Mouse (Mus musculus) bone marrow, adult 2 months (tissue): ENCODE measurements around the gene Cxcl13. TPM values are rescaled to one million over a fixed set of nuclear protein-coding genes. Genes with fewer than 3 reads are reported as not detected.
"Not testable (repeated sequence)": the region's sequence is repeated elsewhere in the genome, so short reads cannot be mapped to it uniquely, and the experiment has no call there.

ENCODE experiments used
- H3K27ac ChIP-seq: fragments of 200-500 bp; 2 replicates; pipeline ENCODE4 v1.5.1; 2012; ENCODE audit warnings: low read depth, mild to moderate bottlenecking, control low read depth, inconsistent platforms, low read length; ENCODE audit not compliant: control insufficient read depth, poor library complexity, insufficient read depth
- H3K4me1 ChIP-seq: fragments of 200-500 bp; 2 replicates; pipeline ENCODE4 v1.6.1; 2011; ENCODE audit warnings: low read length; ENCODE audit not compliant: control insufficient read depth, insufficient read depth
- H3K4me3 ChIP-seq: fragments of 200-500 bp; replicated peaks from 2 replicates; pipeline ENCODE3; 2011; ENCODE audit warnings: mild to moderate bottlenecking, low read depth, low read length, control low read depth; ENCODE audit not compliant: control insufficient read depth
- CTCF ChIP-seq: fragments of 200-500 bp; IDR thresholded peaks from 2 replicates; pipeline ENCODE4 v1.5.1; 2011; ENCODE audit warnings: low read length, control low read depth; ENCODE audit not compliant: control insufficient read depth, insufficient read depth
- POLR2A ChIP-seq: fragments of 200-500 bp; IDR thresholded peaks from 2 replicates; pipeline ENCODE4 v1.6.1; 2011; ENCODE audit warnings: low read depth, mild to moderate bottlenecking, control low read depth, low read length, borderline replicate concordance; ENCODE audit not compliant: control insufficient read depth
- WGBS: fragments of 180-500 bp; shearing (Covaris S2); methylation state at CpG from one replicate; pipeline ENCODE4 v1.1.7; 2018; 5-methylcytosine and 5-hydroxymethylcytosine counted together
- polyA plus RNA-seq: library from polyadenylated mRNA; stranded (reverse); fragments of >200 nt; gene quantifications from 2 replicates; pipeline ENCODE4 v1.2.4, GENCODE M21; 2011; ENCODE audit warnings: low replicate concordance; ENCODE audit not compliant: missing spikeins, insufficient read depth, insufficient read length

The Cxcl13 gene
- polyA plus RNA-seq, 1 experiment: not detected

GRCm38 (mm10) chr5:95972208-95972607 is 15.5 kb downstream of the Cxcl13 start:
- Histone ChIP-seq H3K4me3 (no peak overlapping the region), H3K4me1 (no peaks in the 10 kb centered on the region), H3K27ac (no peak overlapping the region)
- 82% methylated on average over 3 of the region's 3 CpGs for WGBS
- TF ChIP-seq POLR2A: no peak

DNA sequence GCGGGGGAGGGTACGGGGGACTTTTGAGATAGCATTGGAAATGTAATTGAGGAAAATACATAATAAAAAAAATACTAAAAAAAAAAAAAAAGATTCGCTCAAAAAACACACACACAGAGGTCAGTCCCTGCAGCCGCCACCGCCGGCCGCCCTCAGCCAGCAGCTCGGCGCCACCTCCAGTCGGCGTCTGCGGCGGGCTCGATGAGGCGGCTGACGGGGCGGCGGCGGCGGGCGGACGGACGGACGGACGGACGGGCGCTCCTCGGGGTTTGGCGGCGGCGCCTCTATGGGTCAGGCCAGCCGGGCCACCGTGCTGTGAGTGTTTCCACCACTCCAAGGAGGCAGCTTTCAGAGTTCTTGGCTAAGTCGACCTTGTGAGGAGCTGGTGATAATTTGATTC is 17.1 kb downstream of the Cxcl13 start:
- not testable (repeated sequence) for H3K4me1 ChIP-seq, H3K27ac ChIP-seq, H3K4me3 ChIP-seq
- WGBS: 75% methylated on average over 34 of the region's 34 CpGs

DNA sequence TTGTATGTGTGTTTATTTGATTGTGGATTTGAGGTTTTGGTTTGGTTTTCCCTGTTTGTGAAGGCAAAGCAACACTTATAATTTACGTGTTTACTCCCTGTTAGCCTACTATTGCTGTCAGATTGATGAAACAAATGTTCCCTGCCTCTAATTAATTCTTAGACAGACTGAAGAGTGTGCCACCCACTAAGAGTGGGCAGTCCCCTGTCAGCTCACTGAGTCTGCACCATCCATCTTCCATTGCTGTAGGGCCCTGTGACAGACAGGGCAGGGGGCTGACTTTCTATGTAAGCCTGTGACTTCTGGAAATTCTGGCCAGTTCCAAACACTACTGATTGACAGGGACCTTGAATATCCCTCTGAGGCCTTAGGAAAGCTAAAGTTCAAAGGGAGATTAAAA is 19.5 kb downstream of the Cxcl13 start:
- no peak overlapping the region for H3K4me3 ChIP-seq
- no peaks in the 10 kb centered on the region for H3K4me1 ChIP-seq
- H3K27ac ChIP-seq: no peak overlapping the region
- 74% methylated on average over 1 of the region's 1 CpGs for WGBS
- TF ChIP-seq POLR2A: no peak
- TF ChIP-seq CTCF: no peak

GRCm38 (mm10) chr5:95983797-95984486 is 27.2 kb downstream of the Cxcl13 start:
- Histone ChIP-seq H3K4me3 (no peak overlapping the region), H3K27ac (no peak overlapping the region), H3K4me1 (no peaks in the 10 kb centered on the region)
- 69% methylated on average over 5 of the region's 5 CpGs for WGBS
- TF ChIP-seq CTCF: no peak
- no peak for TF ChIP-seq POLR2A

DNA sequence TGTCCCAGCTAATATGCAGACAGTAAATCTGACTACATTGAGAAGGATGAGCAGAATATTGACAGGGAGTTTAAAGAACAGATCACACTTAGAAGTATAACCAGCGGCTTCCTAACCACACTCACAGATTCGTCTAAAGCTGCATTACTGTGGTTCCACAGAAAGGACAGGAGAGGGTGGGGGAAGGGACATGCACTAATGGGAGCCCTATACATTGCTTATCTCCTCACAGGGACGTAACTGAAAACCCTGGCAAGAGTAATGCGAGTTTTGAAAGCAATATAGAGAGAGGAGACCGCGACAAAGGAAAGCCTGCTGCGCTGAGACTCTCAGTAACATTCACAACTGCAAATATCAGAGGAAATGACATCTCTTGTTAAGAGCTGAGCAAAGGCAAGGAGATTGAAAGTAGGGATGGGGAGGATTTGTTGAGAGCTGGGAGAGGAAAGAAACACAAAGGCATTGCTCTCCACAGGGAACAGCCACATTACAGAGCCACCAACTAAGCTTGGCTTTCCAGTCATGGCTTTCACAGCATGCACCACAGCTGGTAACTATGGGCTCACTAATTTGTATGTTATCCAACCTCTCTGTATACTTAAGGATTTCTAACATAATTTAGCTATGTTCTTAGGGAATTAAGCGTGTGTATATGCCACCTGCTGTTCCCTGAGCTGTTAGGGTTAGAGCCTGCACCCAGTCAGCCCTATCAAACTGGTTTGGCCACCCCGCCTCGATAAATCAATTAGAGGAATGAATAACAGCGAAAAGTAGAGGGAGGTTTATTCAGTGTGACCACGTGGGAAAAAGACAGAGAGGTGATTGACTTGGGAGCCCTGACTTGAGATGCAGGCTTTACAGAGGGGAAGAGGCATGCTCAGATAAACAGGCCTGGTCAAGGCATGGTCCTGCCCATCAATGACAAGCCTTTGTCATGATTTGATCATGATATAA is 34.9 kb downstream of the Cxcl13 start:
- H3K4me1 ChIP-seq: no peaks in the 10 kb centered on the region
- H3K27ac ChIP-seq: no peak overlapping the region
- no peak overlapping the region for H3K4me3 ChIP-seq
- TF ChIP-seq POLR2A: no peak
- 39% methylated on average over 12 of the region's 12 CpGs for WGBS

- H3K4me3 ChIP-seq: no peak overlapping the region
- TF ChIP-seq CTCF (no peak), POLR2A (no peak)
- WGBS: 77% methylated on average over 3 of the region's 3 CpGs
- no peak overlapping the region for H3K27ac ChIP-seq
- no peaks in the 10 kb centered on the region for H3K4me1 ChIP-seq
These were observed 40.5 kb downstream of the Cxcl13 start for GRCm38 (mm10) chr5:95997276-95997675.

DNA sequence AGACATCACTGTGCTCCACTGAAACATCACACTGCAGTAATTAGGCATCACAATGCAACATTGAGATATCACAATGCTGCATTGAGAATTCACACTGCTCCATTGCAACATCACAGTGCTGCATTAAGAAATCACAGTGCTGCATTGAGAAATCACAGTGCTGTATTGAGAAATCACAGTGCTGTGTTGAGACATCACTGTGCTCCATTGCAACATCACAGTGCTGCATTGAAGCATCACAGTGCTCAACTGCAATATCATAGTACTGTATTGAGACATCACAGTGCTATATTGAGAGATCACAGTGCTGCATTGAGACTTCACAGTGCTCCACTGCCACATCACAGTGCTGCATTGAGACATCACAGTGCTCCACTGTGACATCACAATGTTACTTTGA is 46.6 kb downstream of the Cxcl13 start:
- Histone ChIP-seq H3K27ac (no peak overlapping the region), H3K4me3 (no peak overlapping the region), H3K4me1 (no peaks in the 10 kb centered on the region)
- TF ChIP-seq POLR2A (no peak), CTCF (no peak)

DNA sequence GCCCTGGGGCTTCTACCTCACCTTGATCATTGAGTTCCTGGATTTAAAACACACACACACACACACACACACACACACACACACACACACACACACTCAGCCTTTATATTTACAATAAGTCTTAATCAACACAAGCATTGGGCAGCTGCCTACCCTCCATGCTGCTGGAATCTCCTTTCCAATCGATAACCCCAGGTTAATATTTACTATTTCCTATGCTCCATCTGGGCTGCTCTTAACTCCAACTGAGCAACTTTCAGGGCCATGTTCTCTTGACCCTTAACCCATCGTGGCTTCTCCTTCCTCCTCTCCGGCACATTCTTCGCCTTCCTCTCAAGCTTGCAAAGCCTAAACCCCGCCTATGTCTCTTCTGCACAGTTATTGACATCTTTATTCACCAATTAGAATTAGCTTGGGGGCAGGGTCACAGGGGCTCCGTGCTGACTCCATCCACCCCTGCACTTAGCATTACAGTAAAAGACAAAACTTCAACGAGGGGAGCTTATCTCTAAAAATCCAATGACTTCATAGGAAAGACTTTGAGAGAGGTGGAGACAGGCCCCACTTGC is 51.6 kb downstream of the Cxcl13 start:
- Histone ChIP-seq H3K27ac (no peak overlapping the region), H3K4me1 (no peaks in the 10 kb centered on the region), H3K4me3 (no peak overlapping the region)
- TF ChIP-seq CTCF: no peak
- WGBS: 49% methylated on average over 7 of the region's 7 CpGs
